Mouse (Mus musculus) liver, embryonic 14.5 days (tissue): ENCODE measurements at regions not wholly inside any gene's neighbourhood (a gene's known extent, or its start where the extent isn't known, plus 50 kb on each side); places are given as distances from the start of the nearest gene placed in this dataset.

ENCODE experiments used
- CTCF ChIP-seq: IDR thresholded peaks from 2 replicates; pipeline ENCODE4 v1.5.1; 2016; ENCODE audit warnings: antibody characterized with exemption, low read depth, control low read depth
- EP300 ChIP-seq: IDR thresholded peaks from 2 replicates; pipeline ENCODE4 v1.6.1; 2016; ENCODE audit warnings: antibody characterized with exemption, low read depth

- TF ChIP-seq CTCF (no peak), EP300 (no peak)
Observed at GRCm38 (mm10) chr1:137774586-137774985, 400.9 kb downstream of the Ptprc start.
